In genomic region chr19:21785132-21785528, GRCm38 (mm10) we compare ENCODE assay signal across 8 mouse cellular contexts. TPM values are rescaled to one million over a fixed set of nuclear protein-coding genes. Genes with fewer than 3 reads are reported as not detected.
DNase-seq lines count a peak whose midpoint lies in the region; ATAC-seq and TF ChIP-seq lines count a peak whose summit lies in the region.

No protein-coding gene starts in this region.

- 0 out of 2 replicates have a peak overlapping the region, but pooled peaks have one; percentile 3 for H3K4me3 ChIP-seq in liver, adult 2 months (ENCODE audit: insufficient read depth, low read depth, low read length)
- no peak overlapping the region for H3K4me3 ChIP-seq in liver, embryonic 12.5 days
- no peak overlapping the region for H3K4me3 ChIP-seq in embryonic facial prominence, embryonic 12.5 days
- H3K4me3 ChIP-seq in limb, embryonic 12.5 days (replicated peaks) = no peak overlapping the region
- no peak overlapping the region for H3K4me3 ChIP-seq in stomach, embryonic 14.5 days (ENCODE audit: low read depth, low read length)

- no peak overlapping the region for H3K27ac ChIP-seq in liver, adult 2 months (replicated peaks; ENCODE audit: insufficient read depth, low read depth, low read length)
- no peak overlapping the region for H3K27ac ChIP-seq in liver, embryonic 12.5 days
- H3K27ac ChIP-seq in embryonic facial prominence, embryonic 12.5 days = peak overlapping the region; percentile 70
- peak overlapping the region; percentile 66 for H3K27ac ChIP-seq in limb, embryonic 12.5 days
- peak overlapping the region; percentile 49; the same call in 1 of the 2 replicates for H3K27ac ChIP-seq in stomach, embryonic 14.5 days (ENCODE audit: low read length)

- no peak for ATAC-seq in liver, embryonic 12.5 days
- ATAC-seq in embryonic facial prominence, embryonic 12.5 days (ENCODE audit: insufficient number of reproducible peaks, insufficient read depth, low FRiP score, low TSS enrichment) = no peak
- ATAC-seq in limb, embryonic 12.5 days (ENCODE audit: insufficient number of reproducible peaks, insufficient read depth, low FRiP score, low TSS enrichment, low read depth) = no peak
- no peak for ATAC-seq in stomach, embryonic 14.5 days (ENCODE audit: insufficient number of reproducible peaks, insufficient read depth, low FRiP score, low read depth)

- no peaks in the 10 kb centered on the region for H3K27me3 ChIP-seq in liver, adult 2 months (ENCODE audit: control insufficient read depth, insufficient read depth, low read length)
- H3K27me3 ChIP-seq in liver, embryonic 12.5 days (replicated peaks) = peaks cover 2% of the 10 kb centered on the region
- no peaks in the 10 kb centered on the region for H3K27me3 ChIP-seq in embryonic facial prominence, embryonic 12.5 days
- no peaks in the 10 kb centered on the region for H3K27me3 ChIP-seq in limb, embryonic 12.5 days
- no peaks in the 10 kb centered on the region for H3K27me3 ChIP-seq in stomach, embryonic 14.5 days (ENCODE audit: control insufficient read depth, insufficient read depth, low read length)

- TF ChIP-seq CTCF in liver, adult 2 months (IDR thresholded peaks at IDR 0.05; ENCODE audit: low read depth, low read length) = no peak

- H3K4me2 ChIP-seq in liver, embryonic 12.5 days = no peak overlapping the region
- H3K4me2 ChIP-seq in embryonic facial prominence, embryonic 12.5 days (replicated peaks) = 0 out of 2 replicates have a peak overlapping the region, but pooled peaks have one; percentile 21
- peak overlapping the region; percentile 28 for H3K4me2 ChIP-seq in limb, embryonic 12.5 days
- no peak overlapping the region for H3K4me2 ChIP-seq in stomach, embryonic 14.5 days (replicated peaks; ENCODE audit: low read depth, low read length)

- H3K79me2 ChIP-seq in liver, adult 2 months (ENCODE audit: control insufficient read depth, insufficient read depth, low read length) = peaks cover 4% of the 10 kb centered on the region; the same call in 1 of the 2 replicates

- 56% methylated on average over 3 of the region's 3 CpGs for WGBS in liver, adult 2 months
- 33% methylated on average over 3 of the region's 3 CpGs for WGBS in liver, embryonic 12.5 days (ENCODE audit: insufficient replicate concordance)
- 15% methylated on average over 3 of the region's 3 CpGs for WGBS in embryonic facial prominence, embryonic 12.5 days
- WGBS in limb, embryonic 12.5 days = 16% methylated on average over 3 of the region's 3 CpGs
- WGBS in stomach, embryonic 14.5 days = 28% methylated on average over 3 of the region's 3 CpGs

- no peaks in the 10 kb centered on the region for H3K9me3 ChIP-seq in liver, embryonic 12.5 days (replicated peaks)
- H3K9me3 ChIP-seq in embryonic facial prominence, embryonic 12.5 days = no peaks in the 10 kb centered on the region
- no peaks in the 10 kb centered on the region for H3K9me3 ChIP-seq in limb, embryonic 12.5 days
- no peaks in the 10 kb centered on the region for H3K9me3 ChIP-seq in stomach, embryonic 14.5 days (ENCODE audit: control insufficient read depth, low read depth, low read length)

- peaks cover 6% of the 10 kb centered on the region; the same call in 1 of the 2 replicates for H3K36me3 ChIP-seq in liver, adult 2 months (ENCODE audit: control insufficient read depth, insufficient read depth, low read length)
- no peaks in the 10 kb centered on the region for H3K36me3 ChIP-seq in liver, embryonic 12.5 days
- no peaks in the 10 kb centered on the region for H3K36me3 ChIP-seq in embryonic facial prominence, embryonic 12.5 days
- H3K36me3 ChIP-seq in limb, embryonic 12.5 days = no peaks in the 10 kb centered on the region
- H3K36me3 ChIP-seq in stomach, embryonic 14.5 days (ENCODE audit: control insufficient read depth, insufficient read depth, low read length) = no peaks in the 10 kb centered on the region

- DNase-seq in liver, adult 2 months (ENCODE audit: extremely low read depth, low read depth, low spot score) = no peak
- no peak for DNase-seq in adrenal gland, adult 2 months
- DNase-seq in gastrocnemius, postnatal 14 days = no peak
- no peak for DNase-seq in thymus, postnatal 14 days

- TF ChIP-seq POLR2A in liver, adult 2 months (IDR thresholded peaks at IDR 0.05; ENCODE audit: extremely low read depth, insufficient read depth, low read length) = no peak

- intact Hi-C loops in gastrocnemius, postnatal 14 days (cut with DNase I; ENCODE audit: low total_unique reads) = no loop called here

- H3K9ac ChIP-seq in liver, adult 2 months (ENCODE audit: low read depth, low read length) = no peak overlapping the region
- no peak overlapping the region for H3K9ac ChIP-seq in liver, embryonic 12.5 days
- no peak overlapping the region for H3K9ac ChIP-seq in embryonic facial prominence, embryonic 12.5 days
- no peak overlapping the region; the same call in 1 of the 2 replicates for H3K9ac ChIP-seq in limb, embryonic 12.5 days (replicated peaks)
- H3K9ac ChIP-seq in stomach, embryonic 14.5 days (replicated peaks; ENCODE audit: low read depth, low read length) = no peak overlapping the region

- H3K4me1 ChIP-seq in liver, adult 2 months (ENCODE audit: control insufficient read depth, insufficient read depth, low read length) = peaks cover 8% of the 10 kb centered on the region
- H3K4me1 ChIP-seq in liver, embryonic 12.5 days = peaks cover 21% of the 10 kb centered on the region
- H3K4me1 ChIP-seq in embryonic facial prominence, embryonic 12.5 days = peaks cover 34% of the 10 kb centered on the region
- peaks cover 58% of the 10 kb centered on the region for H3K4me1 ChIP-seq in limb, embryonic 12.5 days (replicated peaks)
- H3K4me1 ChIP-seq in stomach, embryonic 14.5 days (ENCODE audit: control insufficient read depth, insufficient read depth, low read length) = peaks cover 16% of the 10 kb centered on the region

RNA-seq across cellular contexts. Expression of gene Cemip2, which starts 7.0 kb away (rescaled TPM):
- total RNA-seq in liver, adult 2 months (2014; rRNA removed) = 18.1 and 18.4 TPM in 2 replicates
- polyA plus RNA-seq in liver, adult 2 months (2012; rRNA removed) = 2.3 and 2.9 TPM in 2 replicates
- polyA plus RNA-seq in liver, embryonic 12.5 days (2016; fragmentation: Nextera tagmentation; extraction: Ambion mirVana) = 13.7 and 15.0 TPM in 2 replicates
- polyA plus RNA-seq in embryonic facial prominence, embryonic 12.5 days (2016; fragmentation: Nextera tagmentation; extraction: Ambion mirVana) = 51.7 and 55.0 TPM in 2 replicates
- polyA plus RNA-seq in limb, embryonic 12.5 days (2016; fragmentation: Nextera tagmentation; extraction: Ambion mirVana) = 49.8 and 50.3 TPM in 2 replicates
- polyA plus RNA-seq in stomach, embryonic 14.5 days (2014; fragmentation: Nextera tagmentation; extraction: Ambion mirVana) = 18.0 TPM in 2 replicates
- 10 to 100 TPM; 16.4 to 21.6 TPM for total RNA-seq in adrenal gland, adult 2 months (2021)
- polyA plus RNA-seq in adrenal gland, adult 2 months (2012; rRNA removed) = 3.3 and 3.7 TPM in 2 replicates
- total RNA-seq in gastrocnemius, postnatal 14 days (2021) = 1 to 10 TPM; 6.4 to 7.7 TPM

Comparison
In these comparisons a context has a peak if more than half of its experiments do, and no peak if none do; other contexts are left out.
1. H3K27ac ChIP-seq: peak in embryonic facial prominence, embryonic 12.5 days (single experiment), limb, embryonic 12.5 days (single experiment) and stomach, embryonic 14.5 days (single experiment); none in liver, adult 2 months (single experiment) and liver, embryonic 12.5 days (single experiment).
2. H3K4me2 ChIP-seq: peak in embryonic facial prominence, embryonic 12.5 days (single experiment) and limb, embryonic 12.5 days (single experiment); none in liver, embryonic 12.5 days (single experiment) and stomach, embryonic 14.5 days (single experiment).